Mouse (Mus musculus) lung, embryonic 16.5 days (tissue): ENCODE results near the gene Ranbp17. TPM values are rescaled to one million over a fixed set of nuclear protein-coding genes. Genes with fewer than 3 reads are reported as not detected.

ENCODE experiments used
- ATAC-seq: fragments of 200-750 bp; cut with Nextera tagmentation; 2 replicates; pipeline ENCODE4 v1.8.0; 2017; ENCODE audit warnings: low read depth, mild to moderate bottlenecking, moderate library complexity
- H3K27ac ChIP-seq: fragments of 300-500 bp; sonication (generic); 2 replicates; pipeline ENCODE4 v1.5.1; 2014; ENCODE audit warnings: mild to moderate bottlenecking, control low read depth, low read length
- H3K27me3 ChIP-seq: fragments of 300-500 bp; sonication (generic); 2 replicates; pipeline ENCODE4 v1.6.1; 2014; ENCODE audit warnings: low read depth, low read length, mixed read lengths; ENCODE audit not compliant: control insufficient read depth, insufficient read depth
- H3K36me3 ChIP-seq: fragments of 300-500 bp; sonication (generic); 2 replicates; pipeline ENCODE4 v1.6.1; 2014; ENCODE audit warnings: low read length; ENCODE audit not compliant: control insufficient read depth, insufficient read depth
- H3K4me1 ChIP-seq: fragments of 300-500 bp; sonication (generic); replicated peaks from 2 replicates; pipeline ENCODE4 v1.6.1; 2014; ENCODE audit warnings: low read length, mixed read lengths; ENCODE audit not compliant: control insufficient read depth, insufficient read depth
- H3K4me2 ChIP-seq: fragments of 300-500 bp; sonication (generic); 2 replicates; pipeline ENCODE4 v1.6.1; 2014; ENCODE audit warnings: low read depth, low read length, control low read depth
- H3K4me3 ChIP-seq: fragments of 300-500 bp; sonication (generic); 2 replicates; pipeline ENCODE4 v1.5.1; 2014; ENCODE audit warnings: mild to moderate bottlenecking, low read length, control low read depth
- H3K9ac ChIP-seq: fragments of 300-500 bp; sonication (generic); 2 replicates; pipeline ENCODE4 v1.6.1; 2014; ENCODE audit warnings: low read length, control low read depth
- H3K9me3 ChIP-seq: fragments of 300-500 bp; sonication (generic); 2 replicates; pipeline ENCODE4 v1.6.1; 2016; ENCODE audit warnings: low read length; ENCODE audit not compliant: control insufficient read depth
- WGBS: fragments of 180-500 bp; shearing (Covaris S2); extraction: QIAGEN DNeasy Blood & Tissue Kit; methylation state at CpG from one replicate; pipeline ENCODE4 v1.1.7; 2014; 5-methylcytosine and 5-hydroxymethylcytosine counted together
- polyA plus RNA-seq: library from polyadenylated mRNA; unstranded; fragments of >200 nt; fragmentation: Nextera tagmentation; extraction: Ambion mirVana; gene quantifications from 2 replicates; pipeline ENCODE4 v1.2.1, GENCODE M21; 2015

Ranbp17 gene
- polyA plus RNA-seq, 1 experiment from 2014 or later: 4.0 TPM

GRCm38 (mm10) chr11:33299371-33299770 is 214.2 kb downstream of the Ranbp17 start:
- Histone ChIP-seq H3K9ac (no peak overlapping the region), H3K36me3 (no peaks in the 10 kb centered on the region), H3K4me3 (no peak overlapping the region), H3K27me3 (no peaks in the 10 kb centered on the region), H3K4me2 (no peak overlapping the region), H3K27ac (no peak overlapping the region), H3K9me3 (no peaks in the 10 kb centered on the region), H3K4me1 (no peaks in the 10 kb centered on the region)
- WGBS: 59% methylated on average over 11 of the region's 11 CpGs
- ATAC-seq: no peak

DNA sequence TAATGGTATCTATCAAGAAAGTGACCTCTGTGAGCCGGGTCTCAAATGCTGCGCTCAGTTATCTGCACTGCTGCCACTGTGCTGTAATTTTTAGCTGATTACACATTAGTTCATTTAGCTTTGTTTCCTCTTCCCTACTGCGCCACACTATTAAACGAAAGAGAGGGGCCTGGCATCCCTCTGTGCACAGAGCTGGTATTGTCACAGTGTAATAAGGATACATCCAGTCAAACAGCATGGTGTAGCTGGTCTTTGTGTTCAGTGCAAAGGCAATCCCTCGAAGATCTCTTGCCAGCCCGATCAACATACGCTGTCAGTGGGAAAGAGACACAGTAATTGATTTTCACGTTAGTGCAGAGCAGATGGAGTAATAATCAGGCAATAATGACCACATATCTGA is 216.4 kb downstream of the Ranbp17 start:
- 76% methylated on average over 8 of the region's 8 CpGs for WGBS
- Histone ChIP-seq H3K9me3 (no peaks in the 10 kb centered on the region), H3K4me3 (no peak overlapping the region), H3K27ac (no peak overlapping the region), H3K4me1 (no peaks in the 10 kb centered on the region), H3K4me2 (no peak overlapping the region), H3K9ac (no peak overlapping the region), H3K36me3 (no peaks in the 10 kb centered on the region), H3K27me3 (no peaks in the 10 kb centered on the region)
- no peak for ATAC-seq

DNA sequence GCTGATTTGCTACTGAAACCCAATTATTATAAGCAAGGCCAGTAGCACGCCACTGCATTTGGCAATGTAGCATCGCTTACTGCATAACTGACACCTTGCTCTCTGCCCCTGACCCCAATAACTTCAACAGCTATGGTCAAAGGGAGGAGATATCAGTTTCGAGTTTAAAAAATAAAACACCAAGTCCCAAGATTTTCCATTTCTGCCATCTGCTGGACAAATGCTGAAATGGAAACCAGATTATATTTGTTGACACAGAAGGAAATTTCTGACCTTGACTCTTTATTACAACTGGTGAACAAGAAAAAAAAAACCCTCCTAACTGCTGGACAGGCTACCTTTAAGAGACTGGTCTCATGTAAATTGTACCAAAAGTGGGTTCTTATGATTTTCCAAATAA is 218.1 kb downstream of the Ranbp17 start:
- Histone ChIP-seq H3K9ac (no peak overlapping the region), H3K27me3 (no peaks in the 10 kb centered on the region), H3K27ac (no peak overlapping the region), H3K4me3 (no peak overlapping the region), H3K4me2 (no peak overlapping the region), H3K36me3 (no peaks in the 10 kb centered on the region), H3K4me1 (no peaks in the 10 kb centered on the region), H3K9me3 (no peaks in the 10 kb centered on the region)
- no peak for ATAC-seq
- 23% methylated on average over 3 of the region's 3 CpGs for WGBS

- Histone ChIP-seq H3K9me3 (no peaks in the 10 kb centered on the region), H3K27me3 (no peaks in the 10 kb centered on the region), H3K36me3 (no peaks in the 10 kb centered on the region), H3K4me2 (no peak overlapping the region), H3K9ac (no peak overlapping the region), H3K4me1 (no peaks in the 10 kb centered on the region), H3K4me3 (no peak overlapping the region), H3K27ac (no peak overlapping the region)
- no peak; the same call in 1 of the 2 replicates for ATAC-seq
- WGBS: 38% methylated on average over 6 of the region's 6 CpGs
Observed at GRCm38 (mm10) chr11:33294063-33294462, 219.5 kb downstream of the Ranbp17 start.

DNA sequence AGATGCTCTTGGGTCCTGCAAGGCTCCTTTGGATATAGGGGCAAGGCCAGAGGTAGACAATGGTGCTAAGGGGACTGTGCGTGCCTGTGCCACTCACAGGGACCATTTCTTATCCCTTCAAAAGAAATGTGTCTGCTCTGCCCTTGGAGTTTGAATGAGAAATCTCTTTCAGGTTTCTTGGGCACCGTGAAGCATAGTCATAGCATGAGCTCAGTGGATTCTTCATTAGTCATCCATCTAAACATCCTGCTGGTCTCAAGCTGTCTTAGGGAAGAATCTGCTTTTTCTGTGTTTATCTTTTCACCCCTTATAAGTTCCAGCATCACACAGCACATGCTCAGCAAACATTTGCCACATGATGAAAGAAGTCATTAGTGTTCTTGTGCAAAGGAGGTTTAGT is 235.0 kb downstream of the Ranbp17 start:
- 73% methylated on average over 2 of the region's 2 CpGs for WGBS

DNA sequence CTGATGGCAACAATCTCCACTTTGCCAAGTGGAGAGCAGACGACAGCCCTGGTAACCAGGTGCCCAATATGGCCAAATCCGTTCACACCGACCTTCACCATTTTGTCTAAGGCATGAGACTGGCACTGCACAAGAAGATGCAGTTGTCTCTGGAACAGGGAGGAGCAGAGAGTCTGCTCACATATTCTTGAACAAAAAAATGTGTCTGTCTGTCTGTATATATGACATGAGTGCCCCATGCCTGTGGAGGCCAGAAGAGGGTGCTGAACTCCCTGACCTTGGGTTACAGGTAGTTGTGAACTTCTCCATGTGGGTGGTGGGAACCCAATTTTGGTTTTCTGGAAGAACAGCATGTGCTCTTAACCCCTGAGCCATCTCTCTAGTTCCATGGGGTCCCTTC is 236.9 kb downstream of the Ranbp17 start, which contains the start of gene Gm12117:
Gm12117 (minus strand) TSS at position 101 of the 400 bp plus-strand sequence.
- Histone ChIP-seq H3K4me2 (no peak within 1 kb of the TSS), H3K9me3 (no peaks in the 10 kb centered on the region), H3K27me3 (no peaks in the 10 kb centered on the region), H3K36me3 (no peaks in the 10 kb centered on the region), H3K27ac (no peak within 1 kb of the TSS), H3K4me3 (no peak within 1 kb of the TSS), H3K9ac (no peak within 1 kb of the TSS), H3K4me1 (no peaks in the 10 kb centered on the region)
- WGBS: 96% methylated on average over 3 of the region's 3 CpGs
- ATAC-seq: no peak

More for the DNA sequence above, 235.0 kb downstream of the Ranbp17 start:
- no peak overlapping the region for H3K27ac ChIP-seq
- no peaks in the 10 kb centered on the region for H3K27me3 ChIP-seq
- no peaks in the 10 kb centered on the region for H3K36me3 ChIP-seq
- no peak overlapping the region for H3K4me2 ChIP-seq
- no peak overlapping the region for H3K9ac ChIP-seq
- no peaks in the 10 kb centered on the region for H3K4me1 ChIP-seq
- ATAC-seq: no peak
- no peak overlapping the region for H3K4me3 ChIP-seq
- H3K9me3 ChIP-seq: no peaks in the 10 kb centered on the region

GRCm38 (mm10) chr11:33274816-33275215 is 238.7 kb downstream of the Ranbp17 start:
- H3K9ac ChIP-seq: no peak overlapping the region
- 59% methylated on average over 3 of the region's 3 CpGs for WGBS
- H3K27ac ChIP-seq: no peak overlapping the region
- H3K4me3 ChIP-seq: no peak overlapping the region
- H3K9me3 ChIP-seq: no peaks in the 10 kb centered on the region
- H3K36me3 ChIP-seq: no peaks in the 10 kb centered on the region
- no peak for ATAC-seq
- no peak overlapping the region for H3K4me2 ChIP-seq
- H3K27me3 ChIP-seq: no peaks in the 10 kb centered on the region
- H3K4me1 ChIP-seq: no peaks in the 10 kb centered on the region

DNA sequence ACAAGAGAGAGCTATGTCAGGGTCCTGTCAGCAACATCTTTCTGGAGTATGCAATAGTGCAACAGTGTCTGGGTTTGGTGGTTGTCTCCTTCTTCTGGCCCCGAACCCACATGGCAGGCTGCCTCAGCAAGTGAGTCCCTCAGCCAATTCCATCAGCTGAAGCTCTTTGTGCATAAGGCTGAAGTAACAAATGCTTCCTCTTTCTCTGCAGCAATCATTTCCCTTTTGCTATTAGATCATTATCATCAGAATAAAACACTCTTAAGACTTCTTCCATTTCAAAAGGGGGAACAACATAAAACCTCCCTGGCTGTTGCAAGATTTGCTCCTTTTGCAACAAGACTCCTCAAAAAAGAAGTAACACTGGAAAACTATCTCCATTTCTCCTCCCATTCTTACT is 239.3 kb downstream of the Ranbp17 start:
- H3K27ac ChIP-seq: no peak overlapping the region

GRCm38 (mm10) chr11:33240295-33240694 is 273.3 kb downstream of the Ranbp17 start:
- Histone ChIP-seq H3K4me1 (no peaks in the 10 kb centered on the region), H3K27me3 (no peaks in the 10 kb centered on the region), H3K27ac (no peak overlapping the region), H3K4me3 (no peak overlapping the region), H3K9me3 (no peaks in the 10 kb centered on the region), H3K36me3 (no peaks in the 10 kb centered on the region), H3K9ac (no peak overlapping the region), H3K4me2 (no peak overlapping the region)
- no peak for ATAC-seq
- 73% methylated on average over 3 of the region's 3 CpGs for WGBS

More for the DNA sequence above, 239.3 kb downstream of the Ranbp17 start:
- H3K9me3 ChIP-seq: no peaks in the 10 kb centered on the region
- no peak overlapping the region for H3K4me3 ChIP-seq
- WGBS: 77% methylated on average over 1 of the region's 1 CpGs
- H3K4me2 ChIP-seq: no peak overlapping the region
- H3K9ac ChIP-seq: no peak overlapping the region
- H3K36me3 ChIP-seq: no peaks in the 10 kb centered on the region
- no peak for ATAC-seq
- no peaks in the 10 kb centered on the region for H3K27me3 ChIP-seq
- H3K4me1 ChIP-seq: no peaks in the 10 kb centered on the region

DNA sequence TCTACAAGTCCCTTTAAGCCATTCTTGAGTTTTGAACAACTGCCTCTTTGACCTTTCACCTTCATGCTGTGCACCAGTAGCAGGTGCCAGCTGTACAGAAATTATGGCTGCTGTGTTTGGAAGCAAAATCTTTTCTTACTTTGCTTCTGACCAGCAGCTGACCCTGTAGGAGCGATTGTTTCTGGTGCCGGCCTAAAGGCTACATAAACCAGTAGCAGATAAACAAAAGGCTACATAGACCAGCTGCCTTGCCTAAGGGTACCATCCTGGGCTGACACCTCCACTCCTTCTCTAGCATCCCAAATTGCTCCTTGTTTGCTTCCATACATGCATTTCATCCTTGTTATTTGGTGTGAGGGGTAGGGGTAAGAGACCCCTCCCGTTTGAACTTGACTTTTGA is 279.4 kb downstream of the Ranbp17 start:
- ATAC-seq: no peak
- no peaks in the 10 kb centered on the region for H3K4me1 ChIP-seq
- H3K4me2 ChIP-seq: no peak overlapping the region
- no peaks in the 10 kb centered on the region for H3K27me3 ChIP-seq
- H3K9ac ChIP-seq: no peak overlapping the region
- no peaks in the 10 kb centered on the region for H3K36me3 ChIP-seq
- 52% methylated on average over 3 of the region's 3 CpGs for WGBS
- H3K27ac ChIP-seq: no peak overlapping the region
- H3K9me3 ChIP-seq: no peaks in the 10 kb centered on the region
- H3K4me3 ChIP-seq: no peak overlapping the region
